ENCODE assay signal across 8 mouse cellular contexts in the genomic region with DNA sequence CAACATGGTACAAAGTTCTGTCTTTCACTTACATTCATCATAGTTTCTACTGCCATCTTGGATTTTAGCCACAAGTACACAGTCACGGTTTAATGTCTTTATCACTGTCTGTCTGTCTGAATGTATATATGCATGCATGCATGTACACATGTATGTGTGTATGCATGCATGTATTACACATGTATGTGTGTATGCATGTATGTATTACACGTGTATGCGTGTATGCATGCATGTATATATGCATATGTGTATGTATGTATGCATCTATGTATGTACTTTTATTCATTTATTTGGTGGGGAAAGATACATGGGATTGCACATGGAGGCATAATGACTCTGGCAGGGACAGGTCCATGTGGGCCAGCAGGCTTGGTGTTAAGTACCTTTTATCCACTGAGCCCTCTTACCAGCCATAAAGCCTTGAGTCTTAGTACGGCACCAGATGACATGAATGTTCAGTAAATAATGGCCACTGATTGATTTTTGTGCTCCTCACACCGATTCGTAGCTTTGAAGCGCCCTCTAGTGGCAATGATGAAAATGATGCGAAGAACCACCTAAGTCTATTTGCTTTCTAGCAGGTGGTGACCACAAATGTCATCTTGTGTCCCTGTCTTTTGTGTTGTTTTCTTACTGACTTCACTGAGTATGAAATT. TPM values are rescaled to one million over a fixed set of nuclear protein-coding genes. Genes with fewer than 3 reads are reported as not detected.
A peak's percentile ranks its signal among the peaks of the same experiment; 100 is the strongest.
DNase-seq lines count a peak whose midpoint lies in the region; ATAC-seq and TF ChIP-seq lines count a peak whose summit lies in the region.

No protein-coding gene starts in this region.

- H3K27me3 ChIP-seq in liver, embryonic 12.5 days (replicated peaks) = no peaks in the 10 kb centered on the region
- H3K27me3 ChIP-seq in forebrain, embryonic 15.5 days = no peaks in the 10 kb centered on the region
- H3K27me3 ChIP-seq in hindbrain, postnatal 0 days (ENCODE audit: insufficient read depth, low read length) = no peaks in the 10 kb centered on the region
- no peaks in the 10 kb centered on the region for H3K27me3 ChIP-seq in small intestine, adult 2 months (ENCODE audit: control insufficient read depth, insufficient read depth, low read length)

- H3K4me1 ChIP-seq in liver, embryonic 12.5 days = no peaks in the 10 kb centered on the region
- H3K4me1 ChIP-seq in forebrain, embryonic 15.5 days = no peaks in the 10 kb centered on the region
- H3K4me1 ChIP-seq in hindbrain, postnatal 0 days (ENCODE audit: insufficient read depth, low read length) = no peaks in the 10 kb centered on the region
- H3K4me1 ChIP-seq in small intestine, adult 2 months (ENCODE audit: control insufficient read depth, insufficient read depth, insufficient read length, low read length) = peaks cover 11% of the 10 kb centered on the region; the same call in 1 of the 2 replicates

- H3K4me3 ChIP-seq in liver, embryonic 12.5 days = no peak overlapping the region
- no peak overlapping the region for H3K4me3 ChIP-seq in forebrain, embryonic 15.5 days
- no peak overlapping the region for H3K4me3 ChIP-seq in hindbrain, postnatal 0 days (ENCODE audit: low read length)
- no peak overlapping the region for H3K4me3 ChIP-seq in small intestine, adult 2 months (ENCODE audit: low read depth, low read length)

- no peak overlapping the region for H3K4me2 ChIP-seq in liver, embryonic 12.5 days
- H3K4me2 ChIP-seq in forebrain, embryonic 15.5 days (replicated peaks) = no peak overlapping the region
- no peak overlapping the region for H3K4me2 ChIP-seq in hindbrain, postnatal 0 days (ENCODE audit: low read depth, low read length)

- peaks cover under 1% of the 10 kb centered on the region for H3K9me3 ChIP-seq in liver, embryonic 12.5 days (replicated peaks)
- H3K9me3 ChIP-seq in forebrain, embryonic 15.5 days = no peaks in the 10 kb centered on the region
- no peaks in the 10 kb centered on the region for H3K9me3 ChIP-seq in hindbrain, postnatal 0 days (ENCODE audit: low read length)

- H3K27ac ChIP-seq in liver, embryonic 12.5 days = no peak overlapping the region
- H3K27ac ChIP-seq in forebrain, embryonic 15.5 days (replicated peaks) = no peak overlapping the region
- H3K27ac ChIP-seq in hindbrain, postnatal 0 days = no peak overlapping the region
- no peak overlapping the region for H3K27ac ChIP-seq in small intestine, adult 2 months (ENCODE audit: insufficient read depth, low read depth, low read length)

- no peaks in the 10 kb centered on the region for H3K36me3 ChIP-seq in liver, embryonic 12.5 days
- H3K36me3 ChIP-seq in forebrain, embryonic 15.5 days = no peaks in the 10 kb centered on the region
- H3K36me3 ChIP-seq in hindbrain, postnatal 0 days (ENCODE audit: insufficient read depth, low read length) = no peaks in the 10 kb centered on the region
- no peaks in the 10 kb centered on the region for H3K36me3 ChIP-seq in small intestine, adult 2 months (ENCODE audit: control insufficient read depth, insufficient read depth, low read length)

- no peak for ATAC-seq in liver, embryonic 12.5 days
- ATAC-seq in cerebellum, adult (ENCODE audit: insufficient number of reproducible peaks, low FRiP score, low TSS enrichment) = peak; percentile 79; the same call in 1 of the 2 replicates
- peak; percentile 84 for ATAC-seq in forebrain, embryonic 15.5 days (replicated peaks)
- ATAC-seq in hindbrain, postnatal 0 days = peak; percentile 75

- TF ChIP-seq CTCF in hindbrain, postnatal 0 days (IDR thresholded peaks at IDR 0.05; ENCODE audit: low read depth) = peak; percentile 92
- TF ChIP-seq CTCF in small intestine, adult 2 months (IDR thresholded peaks at IDR 0.05; ENCODE audit: extremely low read depth, insufficient read length, insufficient replicate concordance, low read depth, low read length) = peak; percentile 40; the same call in 1 of the 2 replicates

- no peak overlapping the region for H3K9ac ChIP-seq in liver, embryonic 12.5 days
- no peak overlapping the region for H3K9ac ChIP-seq in forebrain, embryonic 15.5 days (replicated peaks)
- no peak overlapping the region for H3K9ac ChIP-seq in hindbrain, postnatal 0 days (replicated peaks; ENCODE audit: low read length)

- 10% methylated on average over 8 of the region's 8 CpGs for WGBS in liver, embryonic 12.5 days (ENCODE audit: insufficient replicate concordance)
- WGBS in forebrain, embryonic 15.5 days = 15% methylated on average over 8 of the region's 8 CpGs
- WGBS in hindbrain, postnatal 0 days = 15% methylated on average over 8 of the region's 8 CpGs
- 8% methylated on average over 8 of the region's 8 CpGs for WGBS in small intestine, adult 2 months

- DNase-seq in liver = peak; percentile 44
- peak; percentile 93 for DNase-seq in hindbrain, postnatal 0 days (ENCODE audit: low spot score)
- peak; percentile 62 to 83 for DNase-seq in layer of hippocampus, postnatal 14 days (ENCODE audit: low spot score in 2 of 2)
- DNase-seq in mesoderm, embryonic 11.5 days (ENCODE audit: low read depth, low spot score) = peak; percentile 85

- no peak for TF ChIP-seq POLR2A in small intestine, adult 2 months (IDR thresholded peaks at IDR 0.05; ENCODE audit: low read depth, low read length)

RNA-seq across cellular contexts. Expression of a gene that starts 10.1 kb away (rescaled TPM):
- polyA plus RNA-seq in liver, embryonic 12.5 days (2016; fragmentation: Nextera tagmentation; extraction: Ambion mirVana) = 289 and 313 TPM in 2 replicates
- polyA plus RNA-seq in forebrain, embryonic 15.5 days (2015; fragmentation: Nextera tagmentation; extraction: Ambion mirVana) = 274 TPM in 2 replicates
- 106 and 109 TPM in 2 replicates for total RNA-seq in hindbrain, postnatal 0 days (2014; rRNA removed)
- 177 and 225 TPM in 2 replicates for polyA plus RNA-seq in hindbrain, postnatal 0 days (2015; fragmentation: Nextera tagmentation; extraction: Ambion mirVana)
- 10 to 100 TPM; 29.8 to 45.3 TPM for total RNA-seq in layer of hippocampus, postnatal 14 days (2021)
- 36.8 and 48.9 TPM in 2 replicates for polyA plus RNA-seq in small intestine, adult 2 months (2012; rRNA removed)

RNA-seq across cellular contexts. Expression of a gene that starts 21.5 kb away (rescaled TPM):
- 52.9 and 53.3 TPM in 2 replicates for polyA plus RNA-seq in liver, embryonic 12.5 days (2016; fragmentation: Nextera tagmentation; extraction: Ambion mirVana)
- 72.4 and 73.3 TPM in 2 replicates for polyA plus RNA-seq in forebrain, embryonic 15.5 days (2015; fragmentation: Nextera tagmentation; extraction: Ambion mirVana)
- total RNA-seq in hindbrain, postnatal 0 days (2014; rRNA removed) = 15.3 and 18.1 TPM in 2 replicates
- 44.1 and 49.1 TPM in 2 replicates for polyA plus RNA-seq in hindbrain, postnatal 0 days (2015; fragmentation: Nextera tagmentation; extraction: Ambion mirVana)
- 10 to 100 TPM; 34.8 to 37.3 TPM for total RNA-seq in layer of hippocampus, postnatal 14 days (2021)
- polyA plus RNA-seq in small intestine, adult 2 months (2012; rRNA removed) = 0.43 and 1.4 TPM in 2 replicates

RNA-seq across cellular contexts. Expression of a gene that starts 49.8 kb away (rescaled TPM):
- polyA plus RNA-seq in liver, embryonic 12.5 days (2016; fragmentation: Nextera tagmentation; extraction: Ambion mirVana) = 5.7 and 5.9 TPM in 2 replicates
- 2.9 TPM in 2 replicates for polyA plus RNA-seq in forebrain, embryonic 15.5 days (2015; fragmentation: Nextera tagmentation; extraction: Ambion mirVana)
- total RNA-seq in hindbrain, postnatal 0 days (2014; rRNA removed) = 20.3 and 26.0 TPM in 2 replicates
- polyA plus RNA-seq in hindbrain, postnatal 0 days (2015; fragmentation: Nextera tagmentation; extraction: Ambion mirVana) = 9.8 and 12.7 TPM in 2 replicates
- total RNA-seq in layer of hippocampus, postnatal 14 days (2021) = 10 to 100 TPM; 16.9 to 19.8 TPM
- 18.0 and 28.5 TPM in 2 replicates for polyA plus RNA-seq in small intestine, adult 2 months (2012; rRNA removed)

Comparison
In these comparisons a context has a peak if more than half of its experiments do, and no peak if none do; other contexts are left out.
1. RNA of a gene that starts 21.5 kb away (polyA plus RNA-seq): 72.4 to 73.3 TPM in forebrain, embryonic 15.5 days, 52.9 to 53.3 TPM in liver, embryonic 12.5 days and 44.1 to 49.1 TPM in hindbrain, postnatal 0 days; 0.43 to 1.4 TPM in small intestine, adult 2 months; every median in the first group is over 10 times any median in the second.
2. Peak in every context shown above with its lines, with median percentiles within 50 percentile points of each other: DNase-seq.